Mouse (Mus musculus) layer of hippocampus, adult 18-20 months (tissue): ENCODE measurements around the gene Clmn. TPM values are rescaled to one million over a fixed set of nuclear protein-coding genes. Genes with fewer than 3 reads are reported as not detected.
"Not testable (repeated sequence)": the region's sequence is repeated elsewhere in the genome, so short reads cannot be mapped to it uniquely, and the experiment has no call there.

Source experiments
- DNase-seq, 2 experiments: peaks; one replicate each; pipeline ENCODE4 v3.0.0; 2022; ENCODE audit warnings: low spot score in 2 of 2
- total RNA-seq, 2 experiments: library from RNA; stranded (reverse); gene quantifications; 2 replicates each; pipeline ENCODE4 v1.2.3; 2021

The Clmn gene
- total RNA-seq, 2 experiments from 2014 or later = 106 to 115 TPM

DNA sequence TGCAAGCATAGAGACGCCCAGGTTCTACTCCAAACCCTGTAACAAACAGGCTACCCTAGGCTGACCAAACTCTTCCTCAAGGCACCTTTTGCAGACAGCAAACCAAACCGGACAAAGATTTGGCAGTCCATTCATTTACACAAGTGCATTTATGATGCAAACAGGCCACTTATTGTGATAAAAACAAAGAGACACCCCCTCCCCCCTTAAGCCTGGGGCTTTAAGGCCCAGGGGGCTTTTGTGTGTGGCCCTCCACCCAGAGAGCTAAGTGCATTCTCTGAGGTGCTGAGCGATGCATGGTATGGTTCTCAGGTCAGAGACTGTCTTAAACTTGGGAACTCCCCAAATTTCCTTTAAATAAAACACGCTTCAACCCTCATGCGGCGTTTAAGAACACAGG is 101.0 kb downstream of the Clmn start:
- no peak for DNase-seq

GRCm38 (mm10) chr12:104761411-104761810 is 103.5 kb downstream of the Clmn start:
- no peak for DNase-seq

DNA sequence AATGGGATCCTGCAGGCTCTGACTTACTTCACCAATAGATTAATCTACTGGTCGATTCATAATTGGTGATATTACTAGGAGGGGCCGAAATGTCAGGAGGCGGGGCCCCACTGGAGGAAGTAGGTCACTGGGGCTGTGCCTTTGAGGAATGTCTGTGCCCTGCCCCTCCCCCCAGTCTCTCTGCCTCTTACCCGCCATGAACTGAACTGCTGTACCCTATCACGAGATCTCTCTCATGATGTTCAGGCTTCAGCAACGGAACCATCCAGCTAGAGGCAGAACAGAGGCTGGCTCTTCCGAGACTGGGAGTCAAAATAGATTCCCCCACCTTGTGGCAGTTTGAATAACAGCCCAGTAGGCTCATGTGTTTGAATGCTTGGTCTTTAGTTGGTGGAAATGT is 106.8 kb downstream of the Clmn start:
- no peak for DNase-seq

- no peak for DNase-seq
Observed at GRCm38 (mm10) chr12:104753686-104754085, 111.2 kb downstream of the Clmn start.

GRCm38 (mm10) chr12:104751814-104752765 is 112.8 kb downstream of the Clmn start, which contains the start of gene Dicer1:
Gene Dicer1, minus strand, starts transcription at chr12:104751952.
- peak; percentile 96 to 98 for DNase-seq

- DNase-seq = no peak
Observed at GRCm38 (mm10) chr12:104751331-104751813, 113.5 kb downstream of the Clmn start.

DNA sequence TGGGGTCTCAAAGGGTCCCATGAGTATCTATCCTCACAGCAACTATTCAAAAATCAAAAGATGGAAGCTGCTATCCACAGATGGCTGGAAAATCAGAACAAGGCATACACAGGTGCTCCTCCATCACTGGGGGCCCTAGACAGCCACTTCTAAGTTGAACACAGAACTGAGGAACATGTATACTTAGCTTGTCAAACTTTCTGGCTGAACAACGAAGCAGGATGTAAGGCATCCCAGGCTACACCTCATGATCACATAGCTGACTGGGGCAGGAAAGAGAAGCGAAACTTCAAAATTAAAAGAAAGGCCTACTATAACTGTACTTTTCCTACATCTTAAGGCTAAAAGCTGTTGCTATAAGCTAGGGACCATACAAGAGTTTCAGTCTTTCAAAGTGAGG is 115.9 kb downstream of the Clmn start:
- no peak for DNase-seq

DNA sequence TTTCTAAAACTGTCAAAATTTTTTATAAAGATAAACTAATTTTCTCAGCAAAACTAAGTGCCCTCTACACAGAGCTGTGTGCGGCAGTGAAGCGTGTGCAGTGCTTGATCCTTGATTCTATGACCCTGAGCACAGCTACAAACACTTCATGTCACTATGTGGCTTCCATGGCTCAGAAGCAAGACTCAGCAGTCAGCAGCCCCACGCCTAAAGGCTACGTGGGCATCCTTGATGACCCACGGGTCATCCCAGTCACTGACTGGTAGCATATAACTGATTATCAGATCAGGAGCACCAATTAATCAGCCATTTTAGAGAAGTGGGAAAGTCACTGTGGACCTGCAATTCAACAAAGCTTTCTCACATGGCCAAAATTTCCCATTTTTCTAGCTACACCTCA is 117.6 kb downstream of the Clmn start:
- no peak for DNase-seq

- DNase-seq = no peak
Observed at GRCm38 (mm10) chr12:104746601-104747000, 118.3 kb downstream of the Clmn start.

DNA sequence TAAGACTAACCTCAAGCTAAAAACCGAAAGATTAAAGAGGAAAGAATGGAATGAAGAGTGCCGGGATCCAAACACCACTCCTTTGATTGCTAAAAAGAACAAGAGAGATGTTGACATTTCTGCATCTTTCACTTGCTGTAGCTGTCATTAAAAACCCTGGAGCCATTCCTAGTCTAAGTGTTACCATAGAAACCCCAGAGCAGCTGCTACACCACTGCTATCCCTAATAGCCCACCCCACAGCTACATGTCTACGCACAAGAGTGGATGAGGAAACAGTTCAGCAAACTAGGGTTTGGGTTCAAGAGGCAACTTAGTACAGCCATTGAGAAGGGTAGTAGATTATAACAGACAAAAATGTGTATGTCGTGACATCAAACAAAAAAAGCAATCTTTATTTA is 121.2 kb downstream of the Clmn start:
- DNase-seq = peak in 1 of 2 experiments; percentile 70

GRCm38 (mm10) chr12:104742247-104742646 is 122.6 kb downstream of the Clmn start:
- no peak for DNase-seq

GRCm38 (mm10) chr12:104740841-104741787 is 123.8 kb downstream of the Clmn start:
- no peak for DNase-seq

GRCm38 (mm10) chr12:104738931-104739330 is 125.9 kb downstream of the Clmn start:
- DNase-seq = no peak

DNA sequence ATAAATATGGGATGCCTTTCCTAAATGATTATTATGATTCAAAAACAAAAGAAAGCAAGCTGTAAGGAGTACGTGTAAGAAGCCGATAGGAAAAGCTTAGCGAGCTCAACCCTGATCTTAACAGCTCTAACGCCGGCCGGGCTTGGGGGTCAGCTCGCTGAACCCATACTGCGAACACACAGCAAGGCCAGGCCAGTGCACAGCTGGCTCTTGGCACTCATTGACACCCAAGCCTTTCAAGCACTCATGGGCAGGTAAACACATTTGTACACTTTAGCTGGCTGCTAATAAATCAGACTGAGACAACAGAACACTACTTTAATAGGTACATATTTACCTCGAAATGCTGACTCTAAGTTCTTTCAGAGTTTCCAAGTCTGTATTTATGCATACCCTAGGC is 126.4 kb downstream of the Clmn start:
- no peak for DNase-seq

- peak; percentile 41 to 80 for DNase-seq
Observed at GRCm38 (mm10) chr12:104737666-104738065, 127.2 kb downstream of the Clmn start.

DNA sequence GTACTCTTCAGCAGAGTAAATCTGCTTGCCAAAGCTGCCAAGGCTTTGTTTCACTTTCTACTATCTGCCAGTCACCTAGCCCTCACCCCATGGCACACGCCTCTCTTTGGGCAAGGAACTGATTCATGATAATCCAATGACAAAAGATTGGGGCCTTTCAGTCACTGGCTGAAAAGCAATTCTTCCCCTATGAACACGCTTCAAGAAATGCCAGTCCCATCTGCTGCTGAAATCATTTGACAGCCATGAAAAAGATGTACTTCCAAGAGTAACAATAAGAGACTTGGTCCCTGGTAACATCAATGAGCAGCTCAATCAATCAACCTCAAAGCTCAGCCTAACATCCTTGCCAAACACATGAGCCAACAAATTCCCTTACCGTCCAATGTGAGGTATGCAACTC is 128.9 kb downstream of the Clmn start:
- DNase-seq = no peak

DNA sequence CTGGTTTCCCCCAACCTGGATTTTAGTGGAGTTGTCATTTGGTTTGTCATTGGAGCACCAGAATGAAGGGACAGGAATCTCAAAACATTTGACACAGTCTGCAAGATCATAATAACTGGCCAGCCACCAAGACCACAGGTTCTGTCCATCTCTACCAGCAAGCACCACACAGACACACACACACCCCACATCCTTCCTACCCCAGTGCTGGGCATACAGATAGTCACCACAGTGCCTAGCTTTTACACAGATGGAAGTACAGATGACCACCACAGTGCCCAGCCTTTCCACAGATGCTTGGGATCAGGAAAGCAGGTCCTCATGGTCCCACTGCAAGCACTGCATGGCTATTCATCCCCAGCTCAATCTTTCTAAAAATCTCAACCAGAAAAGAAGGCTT is 131.7 kb downstream of the Clmn start:
- DNase-seq = no peak

DNA sequence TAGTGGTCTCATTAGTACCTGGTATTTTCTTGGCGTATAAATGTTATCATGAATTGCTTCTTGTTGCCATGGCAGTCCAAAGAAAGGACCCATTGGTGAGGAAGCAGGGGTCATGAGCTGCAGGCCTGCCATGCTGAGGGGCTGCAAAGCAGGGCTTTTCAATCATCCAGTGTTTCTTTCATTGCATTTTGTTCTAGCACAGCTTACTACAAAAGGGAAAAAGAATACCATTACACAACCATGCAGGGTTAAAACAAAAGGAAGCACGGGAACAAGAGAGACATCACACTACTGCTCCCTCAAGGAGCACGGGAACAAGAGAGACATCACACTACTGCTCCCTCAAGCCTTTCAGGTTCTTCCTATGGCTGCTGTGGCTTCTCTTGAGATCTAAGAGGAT is 133.1 kb downstream of the Clmn start:
- no peak for DNase-seq

GRCm38 (mm10) chr12:104726436-104726835 is 138.4 kb downstream of the Clmn start:
- DNase-seq = not testable (repeated sequence)

DNA sequence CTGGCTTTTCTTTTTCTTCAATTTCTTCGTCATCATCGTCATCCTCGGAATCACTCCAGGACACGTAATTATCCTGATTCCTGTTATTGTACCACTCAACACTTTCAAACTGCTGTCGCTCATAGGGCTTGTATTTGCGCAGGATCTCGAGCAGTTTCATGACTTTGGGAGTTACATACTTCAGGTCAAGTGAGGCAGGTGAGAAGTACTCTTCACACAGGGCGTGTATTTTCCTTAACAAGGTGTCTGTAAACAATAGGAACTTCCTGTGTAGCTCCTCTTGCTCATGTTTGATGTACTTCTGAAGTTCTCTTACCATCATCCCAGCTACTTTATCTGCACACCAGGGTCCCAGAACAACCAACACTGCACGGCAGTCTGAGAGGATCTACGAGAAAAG is 142.8 kb downstream of the Clmn start:
- no peak for DNase-seq

- peak; percentile 39 to 72 for DNase-seq
Observed at GRCm38 (mm10) chr12:104721011-104721410, 143.9 kb downstream of the Clmn start.

DNA sequence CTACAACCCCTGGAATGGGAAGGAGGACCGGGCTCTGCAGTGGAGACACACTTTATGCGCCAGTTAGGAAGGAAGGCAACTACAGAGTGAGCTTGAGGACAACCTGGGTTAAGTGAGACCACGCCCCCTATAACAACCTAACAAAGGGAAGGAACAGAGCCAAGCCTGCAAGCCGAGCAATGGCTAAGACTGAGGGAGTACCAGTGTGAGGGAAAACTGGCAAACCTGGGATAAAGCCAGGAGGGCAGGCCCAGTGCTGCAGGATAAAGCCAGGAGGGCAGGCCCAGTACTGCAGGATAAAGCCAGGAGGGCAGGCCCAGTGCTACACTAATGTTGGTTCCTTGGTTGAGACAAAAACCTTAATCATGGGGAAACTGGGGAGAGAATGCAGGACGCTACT is 145.9 kb downstream of the Clmn start:
- no peak for DNase-seq
